Mouse (Mus musculus) embryo, embryonic 10.5 days (tissue): ENCODE measurements around the gene Cog6.

Experiments
- DNase-seq: peaks from one replicate; pipeline ENCODE4 v3.0.0-alpha.2; 2015; ENCODE audit warnings: low spot score

Cog6 gene

GRCm38 (mm10) chr3:53032432-53032831 lies 15.4 kb upstream of the Cog6 start:
- no peak for DNase-seq

GRCm38 (mm10) chr3:53031586-53031985 lies 14.5 kb upstream of the Cog6 start:
- no peak for DNase-seq

- peak; percentile 88 for DNase-seq
Measured at GRCm38 (mm10) chr3:53029046-53029445, 12.0 kb upstream of the Cog6 start.

- DNase-seq = no peak
Measured at GRCm38 (mm10) chr3:53027333-53027732, 10.3 kb upstream of the Cog6 start.

- no peak for DNase-seq
Measured at GRCm38 (mm10) chr3:53007411-53007810, 9.6 kb downstream of the Cog6 start.

GRCm38 (mm10) chr3:53004406-53005114 lies 12.5 kb downstream of the Cog6 start:
- DNase-seq = peak; percentile 74

GRCm38 (mm10) chr3:53002076-53002475 lies 15.0 kb downstream of the Cog6 start:
- DNase-seq = no peak

GRCm38 (mm10) chr3:52999996-53000395 lies 17.0 kb downstream of the Cog6 start:
- no peak for DNase-seq

GRCm38 (mm10) chr3:52999016-52999744 lies 17.9 kb downstream of the Cog6 start:
- DNase-seq = peak; percentile 13

- DNase-seq = no peak
Measured at GRCm38 (mm10) chr3:52997381-52997780, 19.7 kb downstream of the Cog6 start.

- no peak for DNase-seq
Measured at GRCm38 (mm10) chr3:52996635-52997034, 20.4 kb downstream of the Cog6 start.

GRCm38 (mm10) chr3:52994666-52995065 lies 22.4 kb downstream of the Cog6 start:
- DNase-seq = no peak

GRCm38 (mm10) chr3:52993296-52993695 lies 23.7 kb downstream of the Cog6 start:
- no peak for DNase-seq

- no peak for DNase-seq
Measured at GRCm38 (mm10) chr3:52990041-52990737, 26.8 kb downstream of the Cog6 start.

- peak; percentile 44 for DNase-seq
Measured at GRCm38 (mm10) chr3:52985508-52985941, 31.5 kb downstream of the Cog6 start.

- DNase-seq = no peak
Measured at GRCm38 (mm10) chr3:52983772-52984171, 33.3 kb downstream of the Cog6 start.

GRCm38 (mm10) chr3:52982993-52983392 lies 34.0 kb downstream of the Cog6 start:
- DNase-seq = no peak

- peak; percentile 81 for DNase-seq
Measured at GRCm38 (mm10) chr3:52974674-52975556, 42.1 kb downstream of the Cog6 start.

GRCm38 (mm10) chr3:52972916-52973315 lies 44.1 kb downstream of the Cog6 start:
- DNase-seq = no peak

- peak; percentile 15 for DNase-seq
Measured at GRCm38 (mm10) chr3:52967046-52967445, 50.0 kb downstream of the Cog6 start.

GRCm38 (mm10) chr3:52964206-52964605 lies 52.8 kb downstream of the Cog6 start:
- no peak for DNase-seq

GRCm38 (mm10) chr3:52963441-52963840 lies 53.6 kb downstream of the Cog6 start:
- DNase-seq = no peak
